Mouse (Mus musculus): ENCODE data around the gene Rnf5. TPM values are rescaled to one million over a fixed set of nuclear protein-coding genes. Genes with fewer than 3 reads are reported as not detected.

Rnf5 gene
- polyA plus RNA-seq, 1 experiment from 2014 or later, result 80.8 TPM

- Histone ChIP-seq H3K4me1 (ENCODE audit: control insufficient read depth, insufficient read depth, low read length) (peaks cover 49% of the 10 kb centered on the region), H3K27me3 (replicated peaks; ENCODE audit: control insufficient read depth, insufficient read depth, low read length) (no peaks in the 10 kb centered on the region), H3K9me3 (ENCODE audit: control insufficient read depth, low read length) (no peaks in the 10 kb centered on the region), H3K4me2 (ENCODE audit: low read depth, low read length) (peak overlapping the region; percentile 67), H3K27ac (replicated peaks; ENCODE audit: low read depth, low read length) (peak overlapping the region; percentile 99), H3K4me3 (ENCODE audit: low read depth, low read length) (peak overlapping the region; percentile 88), H3K9ac (ENCODE audit: low read depth, low read length) (peak overlapping the region; percentile 98), H3K36me3 (ENCODE audit: control insufficient read depth, insufficient read depth, low read length) (peaks cover 30% of the 10 kb centered on the region)
- 1% methylated on average over 22 of the region's 32 CpGs for WGBS
- DNase-seq (ENCODE audit: low spot score) (peak; percentile 51), ATAC-seq (ENCODE audit: low read depth) (peak; percentile 9)
Measured at GRCm38 (mm10) chr17:34592581-34593549, 10.6 kb downstream of the Rnf5 start.

- under 1% methylated on average over 17 of the region's 35 CpGs for WGBS
- Histone ChIP-seq H3K27me3 (replicated peaks; ENCODE audit: control insufficient read depth, insufficient read depth, low read length) (no peaks in the 10 kb centered on the region), H3K4me3 (ENCODE audit: low read depth, low read length) (peak overlapping the region; percentile 88), H3K4me1 (ENCODE audit: control insufficient read depth, insufficient read depth, low read length) (peaks cover 45% of the 10 kb centered on the region), H3K9me3 (ENCODE audit: control insufficient read depth, low read length) (no peaks in the 10 kb centered on the region), H3K9ac (ENCODE audit: low read depth, low read length) (peak overlapping the region; percentile 98), H3K27ac (replicated peaks; ENCODE audit: low read depth, low read length) (peak overlapping the region; percentile 99), H3K36me3 (ENCODE audit: control insufficient read depth, insufficient read depth, low read length) (peaks cover 30% of the 10 kb centered on the region), H3K4me2 (ENCODE audit: low read depth, low read length) (peak overlapping the region; percentile 67)
- ATAC-seq (ENCODE audit: low read depth) (peak; percentile 30), DNase-seq (ENCODE audit: low spot score) (peak; percentile 95)
Measured at GRCm38 (mm10) chr17:34591994-34592375, 11.5 kb downstream of the Rnf5 start.

- Histone ChIP-seq H3K9me3 (ENCODE audit: control insufficient read depth, low read length) (no peaks in the 10 kb centered on the region), H3K36me3 (ENCODE audit: control insufficient read depth, insufficient read depth, low read length) (peaks cover 24% of the 10 kb centered on the region), H3K9ac (ENCODE audit: low read depth, low read length) (peak within 1 kb of the TSS; percentile 98), H3K27ac (replicated peaks; ENCODE audit: low read depth, low read length) (peak within 1 kb of the TSS; percentile 99), H3K4me1 (ENCODE audit: control insufficient read depth, insufficient read depth, low read length) (peaks cover 47% of the 10 kb centered on the region), H3K27me3 (replicated peaks; ENCODE audit: control insufficient read depth, insufficient read depth, low read length) (no peaks in the 10 kb centered on the region), H3K4me2 (ENCODE audit: low read depth, low read length) (peak within 1 kb of the TSS; percentile 67), H3K4me3 (ENCODE audit: low read depth, low read length) (peak within 1 kb of the TSS; percentile 88)
- ATAC-seq (ENCODE audit: low read depth) (no peak; the same call in 1 of the 2 replicates), DNase-seq (ENCODE audit: low spot score) (peak; percentile 64)
- WGBS, result 4% methylated on average over 21 of the region's 21 CpGs
Measured at GRCm38 (mm10) chr17:34591029-34591993, 12.2 kb downstream of the Rnf5 start, which contains the start of gene Pbx2. TSS of gene Pbx2 (plus strand) at chr17:34591266.

GRCm38 (mm10) chr17:34590154-34590987 is 13.1 kb downstream of the Rnf5 start:
- H3K4me1 ChIP-seq (ENCODE audit: control insufficient read depth, insufficient read depth, low read length), result peaks cover 53% of the 10 kb centered on the region
- peak overlapping the region; percentile 67 for H3K4me2 ChIP-seq (ENCODE audit: low read depth, low read length)
- DNase-seq (ENCODE audit: low spot score) (no peak), ATAC-seq (ENCODE audit: low read depth) (no peak)
- peak overlapping the region; percentile 99; the same call in 1 of the 2 replicates for H3K27ac ChIP-seq (replicated peaks; ENCODE audit: low read depth, low read length)
- 59% methylated on average over 15 of the region's 15 CpGs for WGBS
- no peak overlapping the region for H3K4me3 ChIP-seq (ENCODE audit: low read depth, low read length)
- 0 out of 2 replicates have a peak overlapping the region, but pooled peaks have one; percentile 98 for H3K9ac ChIP-seq (ENCODE audit: low read depth, low read length)
- no peaks in the 10 kb centered on the region for H3K9me3 ChIP-seq (ENCODE audit: control insufficient read depth, low read length)
- peaks cover 15% of the 10 kb centered on the region for H3K36me3 ChIP-seq (ENCODE audit: control insufficient read depth, insufficient read depth, low read length)
- H3K27me3 ChIP-seq (replicated peaks; ENCODE audit: control insufficient read depth, insufficient read depth, low read length), result no peaks in the 10 kb centered on the region

- H3K9ac ChIP-seq (ENCODE audit: low read depth, low read length), result no peak within 1 kb of the TSS
- peaks cover 8% of the 10 kb centered on the region for H3K36me3 ChIP-seq (ENCODE audit: control insufficient read depth, insufficient read depth, low read length)
- DNase-seq (ENCODE audit: low spot score) (peak; percentile 42), ATAC-seq (ENCODE audit: low read depth) (no peak)
- 17% methylated on average over 6 of the region's 7 CpGs for WGBS
- H3K4me2 ChIP-seq (ENCODE audit: low read depth, low read length), result peak within 1 kb of the TSS; percentile 67
- H3K4me1 ChIP-seq (ENCODE audit: control insufficient read depth, insufficient read depth, low read length), result peaks cover 52% of the 10 kb centered on the region
- H3K9me3 ChIP-seq (ENCODE audit: control insufficient read depth, low read length), result no peaks in the 10 kb centered on the region
- H3K27me3 ChIP-seq (replicated peaks; ENCODE audit: control insufficient read depth, insufficient read depth, low read length), result no peaks in the 10 kb centered on the region
- H3K27ac ChIP-seq (replicated peaks; ENCODE audit: low read depth, low read length), result peak within 1 kb of the TSS; percentile 99
- no peak within 1 kb of the TSS; the same call in 1 of the 2 replicates for H3K4me3 ChIP-seq (ENCODE audit: low read depth, low read length)
Measured at GRCm38 (mm10) chr17:34589681-34590101, 13.8 kb downstream of the Rnf5 start, which contains the start of gene Gpsm3. TSS of gene Gpsm3 (plus strand) at chr17:34589806.

- Histone ChIP-seq H3K4me2 (ENCODE audit: low read depth, low read length) (peak overlapping the region; percentile 67; the same call in 1 of the 2 replicates), H3K9ac (ENCODE audit: low read depth, low read length) (no peak overlapping the region), H3K27ac (replicated peaks; ENCODE audit: low read depth, low read length) (no peak overlapping the region), H3K4me1 (ENCODE audit: control insufficient read depth, insufficient read depth, low read length) (peaks cover 47% of the 10 kb centered on the region), H3K36me3 (ENCODE audit: control insufficient read depth, insufficient read depth, low read length) (peaks cover 3% of the 10 kb centered on the region), H3K9me3 (ENCODE audit: control insufficient read depth, low read length) (no peaks in the 10 kb centered on the region), H3K4me3 (ENCODE audit: low read depth, low read length) (no peak overlapping the region), H3K27me3 (replicated peaks; ENCODE audit: control insufficient read depth, insufficient read depth, low read length) (no peaks in the 10 kb centered on the region)
- DNase-seq (ENCODE audit: low spot score) (no peak), ATAC-seq (ENCODE audit: low read depth) (no peak)
- 36% methylated on average over 7 of the region's 7 CpGs for WGBS
Measured at GRCm38 (mm10) chr17:34589206-34589605, 14.3 kb downstream of the Rnf5 start.

- WGBS, result 56% methylated on average over 3 of the region's 3 CpGs
- peaks cover 42% of the 10 kb centered on the region for H3K4me1 ChIP-seq (ENCODE audit: control insufficient read depth, insufficient read depth, low read length)
- H3K36me3 ChIP-seq (ENCODE audit: control insufficient read depth, insufficient read depth, low read length), result no peaks in the 10 kb centered on the region; the same call in 1 of the 2 replicates
- H3K9me3 ChIP-seq (ENCODE audit: control insufficient read depth, low read length), result no peaks in the 10 kb centered on the region
- DNase-seq (ENCODE audit: low spot score) (no peak), ATAC-seq (ENCODE audit: low read depth) (no peak)
- no peak overlapping the region for H3K9ac ChIP-seq (ENCODE audit: low read depth, low read length)
- no peak overlapping the region for H3K4me2 ChIP-seq (ENCODE audit: low read depth, low read length)
- H3K27ac ChIP-seq (replicated peaks; ENCODE audit: low read depth, low read length), result no peak overlapping the region
- no peaks in the 10 kb centered on the region for H3K27me3 ChIP-seq (replicated peaks; ENCODE audit: control insufficient read depth, insufficient read depth, low read length)
- H3K4me3 ChIP-seq (ENCODE audit: low read depth, low read length), result peak overlapping the region; percentile 80; the same call in 1 of the 2 replicates
Measured at GRCm38 (mm10) chr17:34588767-34589166, 14.7 kb downstream of the Rnf5 start.

All from embryonic facial prominence, embryonic 14.5 days (tissue).